Mouse (Mus musculus): ENCODE results near the gene Gck. TPM values are rescaled to one million over a fixed set of nuclear protein-coding genes. Genes with fewer than 3 reads are reported as not detected.

Gene Gck
- polyA plus RNA-seq, 1 experiment from 2014 or later = 0.84 TPM

- H3K27ac ChIP-seq (ENCODE audit: low read depth) = no peak overlapping the region
- no peak overlapping the region for H3K4me3 ChIP-seq (ENCODE audit: low read depth, low read length)
- DNase-seq = no peak
- H3K4me1 ChIP-seq (ENCODE audit: insufficient read depth) = no peaks in the 10 kb centered on the region; the same call in 1 of the 2 replicates
- ATAC-seq (ENCODE audit: insufficient read depth) = no peak
- no peaks in the 10 kb centered on the region for H3K27me3 ChIP-seq (ENCODE audit: insufficient read depth, low read length)
- no peak overlapping the region for H3K4me2 ChIP-seq
- no peaks in the 10 kb centered on the region for H3K36me3 ChIP-seq (ENCODE audit: insufficient read depth)
- no peaks in the 10 kb centered on the region for H3K9me3 ChIP-seq (ENCODE audit: low read depth, low read length)
- H3K9ac ChIP-seq = no peak overlapping the region
- WGBS = 63% methylated on average over 8 of the region's 8 CpGs
- no peak for TF ChIP-seq CTCF (IDR thresholded peaks at IDR 0.05; ENCODE audit: low read depth)
Observed at GRCm38 (mm10) chr11:5882518-5882917, 67.4 kb downstream of the Gck start.

- no peak for ATAC-seq (ENCODE audit: insufficient read depth)
- H3K27ac ChIP-seq (ENCODE audit: low read depth) = no peak overlapping the region
- DNase-seq = peak; percentile 79
- peaks cover 18% of the 10 kb centered on the region for H3K36me3 ChIP-seq (ENCODE audit: insufficient read depth)
- 38% methylated on average over 5 of the region's 5 CpGs for WGBS
- no peak overlapping the region for H3K9ac ChIP-seq
- 0 out of 2 replicates have a peak, but pooled peaks cover 5% of the 10 kb centered on the region for H3K4me1 ChIP-seq (ENCODE audit: insufficient read depth)
- H3K4me2 ChIP-seq = no peak overlapping the region
- peak; percentile 80 for TF ChIP-seq CTCF (IDR thresholded peaks at IDR 0.05; ENCODE audit: low read depth)
- no peak overlapping the region for H3K4me3 ChIP-seq (ENCODE audit: low read depth, low read length)
- H3K9me3 ChIP-seq (ENCODE audit: low read depth, low read length) = no peaks in the 10 kb centered on the region
- no peaks in the 10 kb centered on the region for H3K27me3 ChIP-seq (ENCODE audit: insufficient read depth, low read length)
Observed at GRCm38 (mm10) chr11:5879905-5880304, 70.0 kb downstream of the Gck start.

- WGBS = 24% methylated on average over 8 of the region's 8 CpGs
- no peak for TF ChIP-seq CTCF (IDR thresholded peaks at IDR 0.05; ENCODE audit: low read depth)
- H3K4me2 ChIP-seq = peak overlapping the region; percentile 69
- H3K36me3 ChIP-seq (ENCODE audit: insufficient read depth) = peaks cover 31% of the 10 kb centered on the region
- H3K9me3 ChIP-seq (ENCODE audit: low read depth, low read length) = no peaks in the 10 kb centered on the region
- peak overlapping the region; percentile 62 for H3K4me3 ChIP-seq (ENCODE audit: low read depth, low read length)
- no peak for ATAC-seq (ENCODE audit: insufficient read depth)
- H3K9ac ChIP-seq = peak overlapping the region; percentile 35; the same call in 1 of the 2 replicates
- H3K4me1 ChIP-seq (ENCODE audit: insufficient read depth) = 0 out of 2 replicates have a peak, but pooled peaks cover 5% of the 10 kb centered on the region
- no peak for DNase-seq
- H3K27me3 ChIP-seq (ENCODE audit: insufficient read depth, low read length) = no peaks in the 10 kb centered on the region
- H3K27ac ChIP-seq (ENCODE audit: low read depth) = peak overlapping the region; percentile 60
Observed at GRCm38 (mm10) chr11:5878661-5879060, 71.2 kb downstream of the Gck start.

GRCm38 (mm10) chr11:5877921-5878526 is 71.9 kb downstream of the Gck start, which contains the start of gene Pold2:
TSS of gene Pold2 (minus strand) at chr11:5878292.
- peak within 1 kb of the TSS; percentile 69 for H3K4me2 ChIP-seq
- no peaks in the 10 kb centered on the region for H3K9me3 ChIP-seq (ENCODE audit: low read depth, low read length)
- H3K4me3 ChIP-seq (ENCODE audit: low read depth, low read length) = peak within 1 kb of the TSS; percentile 62
- no peaks in the 10 kb centered on the region for H3K27me3 ChIP-seq (ENCODE audit: insufficient read depth, low read length)
- no peak for TF ChIP-seq CTCF (IDR thresholded peaks at IDR 0.05; ENCODE audit: low read depth)
- DNase-seq = peak; percentile 99
- peaks cover 37% of the 10 kb centered on the region for H3K36me3 ChIP-seq (ENCODE audit: insufficient read depth)
- H3K27ac ChIP-seq (ENCODE audit: low read depth) = peak within 1 kb of the TSS; percentile 60
- H3K9ac ChIP-seq = peak within 1 kb of the TSS; percentile 75
- H3K4me1 ChIP-seq (ENCODE audit: insufficient read depth) = 0 out of 2 replicates have a peak, but pooled peaks cover 5% of the 10 kb centered on the region
- under 1% methylated on average over 52 of the region's 52 CpGs for WGBS
- peak; percentile 98 for ATAC-seq (ENCODE audit: insufficient read depth)

- peak; percentile 27 for DNase-seq
- no peak overlapping the region for H3K27ac ChIP-seq (ENCODE audit: low read depth)
- H3K4me3 ChIP-seq (ENCODE audit: low read depth, low read length) = peak overlapping the region; percentile 62
- peak overlapping the region; percentile 75 for H3K9ac ChIP-seq
- WGBS = 5% methylated on average over 5 of the region's 5 CpGs
- H3K9me3 ChIP-seq (ENCODE audit: low read depth, low read length) = no peaks in the 10 kb centered on the region
- H3K27me3 ChIP-seq (ENCODE audit: insufficient read depth, low read length) = no peaks in the 10 kb centered on the region
- no peak for TF ChIP-seq CTCF (IDR thresholded peaks at IDR 0.05; ENCODE audit: low read depth)
- H3K4me2 ChIP-seq = peak overlapping the region; percentile 69
- 0 out of 2 replicates have a peak, but pooled peaks cover 5% of the 10 kb centered on the region for H3K4me1 ChIP-seq (ENCODE audit: insufficient read depth)
- no peak for ATAC-seq (ENCODE audit: insufficient read depth)
- H3K36me3 ChIP-seq (ENCODE audit: insufficient read depth) = peaks cover 43% of the 10 kb centered on the region
Observed at GRCm38 (mm10) chr11:5877421-5877820, 72.5 kb downstream of the Gck start.

GRCm38 (mm10) chr11:5873192-5873591 is 76.7 kb downstream of the Gck start:
- Histone ChIP-seq H3K36me3 (ENCODE audit: insufficient read depth) (peaks cover 83% of the 10 kb centered on the region), H3K4me3 (ENCODE audit: low read depth, low read length) (no peak overlapping the region), H3K27ac (ENCODE audit: low read depth) (no peak overlapping the region), H3K27me3 (ENCODE audit: insufficient read depth, low read length) (no peaks in the 10 kb centered on the region), H3K4me1 (ENCODE audit: insufficient read depth) (0 out of 2 replicates have a peak, but pooled peaks cover 5% of the 10 kb centered on the region), H3K9ac (no peak overlapping the region), H3K9me3 (ENCODE audit: low read depth, low read length) (no peaks in the 10 kb centered on the region), H3K4me2 (no peak overlapping the region)
- ATAC-seq (ENCODE audit: insufficient read depth) (no peak), DNase-seq (no peak)
- TF ChIP-seq CTCF (IDR thresholded peaks at IDR 0.05; ENCODE audit: low read depth) = no peak
- 95% methylated on average over 9 of the region's 9 CpGs for WGBS

- no peaks in the 10 kb centered on the region for H3K9me3 ChIP-seq (ENCODE audit: low read depth, low read length)
- H3K4me2 ChIP-seq = no peak overlapping the region
- no peaks in the 10 kb centered on the region for H3K27me3 ChIP-seq (ENCODE audit: insufficient read depth, low read length)
- no peak overlapping the region for H3K27ac ChIP-seq (ENCODE audit: low read depth)
- 90% methylated on average over 11 of the region's 11 CpGs for WGBS
- TF ChIP-seq CTCF (IDR thresholded peaks at IDR 0.05; ENCODE audit: low read depth) = no peak
- DNase-seq (no peak), ATAC-seq (ENCODE audit: insufficient read depth) (no peak)
- H3K9ac ChIP-seq = no peak overlapping the region
- H3K36me3 ChIP-seq (ENCODE audit: insufficient read depth) = peaks cover 87% of the 10 kb centered on the region
- H3K4me1 ChIP-seq (ENCODE audit: insufficient read depth) = 0 out of 2 replicates have a peak, but pooled peaks cover 5% of the 10 kb centered on the region
- H3K4me3 ChIP-seq (ENCODE audit: low read depth, low read length) = no peak overlapping the region
Observed at GRCm38 (mm10) chr11:5872707-5873106, 77.2 kb downstream of the Gck start.
